Mouse (Mus musculus): ENCODE measurements around the gene Wdr46. TPM values are rescaled to one million over a fixed set of nuclear protein-coding genes. Genes with fewer than 3 reads are reported as not detected.
"Not testable (repeated sequence)": the region's sequence is repeated elsewhere in the genome, so short reads cannot be mapped to it uniquely, and the experiment has no call there.

Gene Wdr46
- total RNA-seq (2021) (10 to 100 TPM in 1 of 2 experiments, 1 to 10 TPM in 1; 8.8 to 10.0 TPM), polyA plus RNA-seq (2012; rRNA removed) (8.7 and 9.1 TPM in 2 replicates)
- long read RNA-seq, transcript Wdr46-201 (15 exons, 2,229 nt) = major isoform, 8 of 11 reads
- long read RNA-seq, partial matches to known transcripts = 3 of 11 reads
- long read RNA-seq, other reads (novel, unspliced or antisense) = 0 of 11 reads

DNA sequence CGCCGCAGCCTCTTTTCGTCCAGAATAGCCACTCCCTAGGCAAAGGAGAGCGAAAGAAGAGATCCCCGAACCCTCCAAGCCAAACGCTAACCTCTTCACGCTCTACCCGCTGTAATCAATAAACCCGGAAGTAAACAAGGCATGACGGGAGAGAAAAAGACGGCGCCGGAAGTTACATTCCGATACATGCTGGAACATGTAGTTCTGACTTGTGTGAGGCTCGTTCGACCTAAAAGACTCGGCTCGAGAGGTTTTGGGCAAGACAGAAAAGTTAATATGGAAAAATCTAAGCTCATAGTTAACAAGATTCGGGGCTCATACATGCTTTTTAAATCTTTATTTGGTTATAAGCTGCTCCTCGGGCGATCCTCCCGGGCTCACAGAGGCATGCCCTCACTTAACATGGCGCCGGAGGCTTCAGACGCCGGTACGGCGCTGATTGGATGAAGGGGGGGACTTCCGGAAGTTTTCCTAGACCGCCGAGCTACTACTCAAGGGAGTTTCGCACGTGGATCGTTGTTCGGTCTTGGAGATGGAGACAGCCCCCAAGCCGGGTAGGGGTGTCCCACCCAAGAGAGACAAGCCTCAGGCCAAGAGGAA, at the start of gene Wdr46, which contains the start of gene Pfdn6:
Wdr46 (plus strand) TSS at position 455 of the 600 bp plus-strand sequence.
Pfdn6 (minus strand) TSS at position 138 of the 600 bp plus-strand sequence.
- Histone ChIP-seq H3K36me3 (ENCODE audit: control insufficient read depth, insufficient read depth, low read length) (no peaks in the 10 kb centered on the region), H3K4me3 (peak within 1 kb of the TSS; percentile 76), H3K9ac (ENCODE audit: low read depth, low read length) (peak within 1 kb of the TSS; percentile 92), H3K4me1 (ENCODE audit: control insufficient read depth, insufficient read depth, low read length) (peaks cover 3% of the 10 kb centered on the region; the same call in 1 of the 2 replicates), H3K79me2 (replicated peaks; ENCODE audit: control insufficient read depth, insufficient read depth, low read length) (no peaks in the 10 kb centered on the region), H3K27me3 (ENCODE audit: control insufficient read depth, insufficient read depth, low read length) (no peaks in the 10 kb centered on the region), H3K27ac (peak within 1 kb of the TSS; percentile 92)
- intact Hi-C loops (cut with DNase I) = loop anchor here (1.0 kb wide), 3 partner anchors 11 to 15 kb away; partner anchors contain the start of genes B3galt4, Rgl2 and Vps52
- TF ChIP-seq POLR2A (IDR thresholded peaks at IDR 0.05; ENCODE audit: insufficient read depth, low read depth, low read length) (peak; percentile 73), EP300 (IDR thresholded peaks at IDR 0.05; ENCODE audit: insufficient read depth, low read depth, low read length) (peak; percentile 14; the same call in 1 of the 2 replicates), CTCF (IDR thresholded peaks at IDR 0.05) (no peak)
- WGBS = under 1% methylated on average over 36 of the region's 36 CpGs
- DNase-seq = peak; percentile 90 to 92

DNA sequence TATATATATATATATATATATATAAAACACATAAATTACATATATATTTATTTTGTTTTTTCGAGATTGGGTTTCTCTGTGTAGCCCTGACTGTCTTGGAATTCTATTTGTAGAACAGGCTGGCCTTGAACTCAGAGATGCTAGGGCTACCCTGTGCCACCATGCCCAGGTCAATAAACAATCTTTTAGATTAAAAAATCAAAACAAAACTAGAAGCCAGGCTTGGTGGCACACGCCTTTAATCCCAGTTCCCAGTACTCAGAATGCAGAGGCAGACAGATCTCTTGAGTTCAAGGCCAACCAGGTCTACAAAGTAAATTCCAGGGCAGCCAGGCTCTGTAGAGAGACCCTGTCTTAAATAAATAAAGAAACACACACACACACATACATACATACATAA, 49.1 kb upstream of the Wdr46 start:
- no peak overlapping the region for H3K4me3 ChIP-seq
- TF ChIP-seq CTCF (IDR thresholded peaks at IDR 0.05) = no peak
- TF ChIP-seq EP300 (IDR thresholded peaks at IDR 0.05; ENCODE audit: insufficient read depth, low read depth, low read length) = no peak
- no peak for TF ChIP-seq POLR2A (IDR thresholded peaks at IDR 0.05; ENCODE audit: insufficient read depth, low read depth, low read length)
- no peaks in the 10 kb centered on the region for H3K79me2 ChIP-seq (replicated peaks; ENCODE audit: control insufficient read depth, insufficient read depth, low read length)
- no peaks in the 10 kb centered on the region for H3K4me1 ChIP-seq (ENCODE audit: control insufficient read depth, insufficient read depth, low read length)
- intact Hi-C loops (cut with DNase I) = no loop called here
- H3K27ac ChIP-seq = no peak overlapping the region
- no peak for DNase-seq
- H3K36me3 ChIP-seq (ENCODE audit: control insufficient read depth, insufficient read depth, low read length) = no peaks in the 10 kb centered on the region
- WGBS = 48% methylated on average over 2 of the region's 2 CpGs
- H3K27me3 ChIP-seq (ENCODE audit: control insufficient read depth, insufficient read depth, low read length) = no peaks in the 10 kb centered on the region
- H3K9ac ChIP-seq (ENCODE audit: low read depth, low read length) = no peak overlapping the region

DNA sequence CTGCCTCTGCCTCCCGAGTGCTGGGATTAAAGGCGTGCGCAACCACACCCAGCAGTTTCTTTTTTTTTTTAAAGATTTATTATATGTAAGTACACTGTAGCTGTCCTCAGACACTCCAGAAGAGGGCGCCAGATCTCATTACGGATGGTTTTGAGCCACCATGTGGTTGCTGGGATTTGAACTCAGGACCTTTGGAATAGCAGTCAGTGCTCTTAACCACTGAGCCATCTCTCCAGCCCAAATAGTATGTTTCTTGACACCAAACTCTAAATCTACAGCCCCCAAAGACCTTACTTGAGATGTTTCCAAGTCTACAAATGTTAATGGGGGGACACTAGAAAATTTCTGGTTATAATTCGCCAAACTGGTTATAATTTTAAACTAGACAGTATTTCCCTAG, 48.6 kb upstream of the Wdr46 start:
- DNase-seq; H3K36me3 ChIP-seq (ENCODE audit: control insufficient read depth, insufficient read depth, low read length); H3K27ac ChIP-seq; H3K4me1 ChIP-seq (ENCODE audit: control insufficient read depth, insufficient read depth, low read length); intact Hi-C loops (cut with DNase I); H3K79me2 ChIP-seq (replicated peaks; ENCODE audit: control insufficient read depth, insufficient read depth, low read length); H3K27me3 ChIP-seq (ENCODE audit: control insufficient read depth, insufficient read depth, low read length); H3K4me3 ChIP-seq; H3K9ac ChIP-seq (ENCODE audit: low read depth, low read length): not testable (repeated sequence)
- peak; percentile 52 for TF ChIP-seq CTCF (IDR thresholded peaks at IDR 0.05)
- WGBS = 64% methylated on average over 6 of the region's 6 CpGs

DNA sequence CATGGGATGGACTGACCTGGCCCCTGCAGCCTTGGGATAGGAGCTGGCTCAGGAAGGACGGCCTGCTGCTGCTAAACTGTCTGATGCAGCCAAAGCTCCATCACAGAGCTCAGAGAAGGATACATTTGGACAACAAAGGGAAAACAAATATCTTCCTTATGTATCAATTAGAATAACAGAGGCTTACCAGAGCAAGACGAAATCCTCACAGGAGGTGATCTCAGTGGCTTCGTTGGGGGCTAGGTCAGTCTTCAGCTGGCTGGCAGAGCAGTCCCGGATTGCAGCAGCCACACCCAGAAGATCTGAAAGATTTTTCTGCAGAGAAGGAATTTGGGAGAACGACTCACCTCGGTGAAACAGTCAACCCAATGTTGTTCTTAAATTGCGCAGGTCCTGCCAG, 48.0 kb upstream of the Wdr46 start:
- Histone ChIP-seq H3K79me2 (replicated peaks; ENCODE audit: control insufficient read depth, insufficient read depth, low read length) (no peaks in the 10 kb centered on the region), H3K9ac (ENCODE audit: low read depth, low read length) (no peak overlapping the region), H3K4me1 (ENCODE audit: control insufficient read depth, insufficient read depth, low read length) (no peaks in the 10 kb centered on the region), H3K36me3 (ENCODE audit: control insufficient read depth, insufficient read depth, low read length) (no peaks in the 10 kb centered on the region), H3K27me3 (ENCODE audit: control insufficient read depth, insufficient read depth, low read length) (no peaks in the 10 kb centered on the region), H3K27ac (no peak overlapping the region), H3K4me3 (no peak overlapping the region)
- no peak for DNase-seq
- WGBS = 38% methylated on average over 7 of the region's 7 CpGs
- intact Hi-C loops (cut with DNase I) = no loop called here
- TF ChIP-seq EP300 (IDR thresholded peaks at IDR 0.05; ENCODE audit: insufficient read depth, low read depth, low read length) = no peak
- no peak for TF ChIP-seq POLR2A (IDR thresholded peaks at IDR 0.05; ENCODE audit: insufficient read depth, low read depth, low read length)
- no peak for TF ChIP-seq CTCF (IDR thresholded peaks at IDR 0.05)

DNA sequence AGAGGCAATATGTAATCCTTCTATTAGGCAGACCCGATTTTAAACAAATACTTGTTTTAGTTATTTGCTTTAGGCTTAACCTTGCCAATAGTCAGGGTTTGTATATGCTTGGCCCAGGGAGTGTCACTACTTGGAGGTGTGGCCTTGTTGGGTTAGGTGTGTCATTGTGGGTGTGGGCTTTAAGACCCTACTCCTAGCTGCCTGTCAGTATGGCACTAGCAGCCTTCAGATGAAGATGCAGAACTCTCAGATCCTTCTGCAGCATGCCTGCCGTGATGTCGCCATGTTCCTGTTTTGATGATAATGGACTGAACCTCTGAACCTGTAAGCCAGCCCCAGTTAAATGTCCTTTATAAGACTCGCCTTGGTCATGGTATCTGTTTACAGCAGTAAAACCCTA, 47.4 kb upstream of the Wdr46 start:
- 81% methylated on average over 4 of the region's 4 CpGs for WGBS
- H3K4me3 ChIP-seq; DNase-seq; H3K9ac ChIP-seq (ENCODE audit: low read depth, low read length); H3K36me3 ChIP-seq (ENCODE audit: control insufficient read depth, insufficient read depth, low read length); H3K27me3 ChIP-seq (ENCODE audit: control insufficient read depth, insufficient read depth, low read length); H3K4me1 ChIP-seq (ENCODE audit: control insufficient read depth, insufficient read depth, low read length); intact Hi-C loops (cut with DNase I); H3K79me2 ChIP-seq (replicated peaks; ENCODE audit: control insufficient read depth, insufficient read depth, low read length); H3K27ac ChIP-seq: not testable (repeated sequence)

DNA sequence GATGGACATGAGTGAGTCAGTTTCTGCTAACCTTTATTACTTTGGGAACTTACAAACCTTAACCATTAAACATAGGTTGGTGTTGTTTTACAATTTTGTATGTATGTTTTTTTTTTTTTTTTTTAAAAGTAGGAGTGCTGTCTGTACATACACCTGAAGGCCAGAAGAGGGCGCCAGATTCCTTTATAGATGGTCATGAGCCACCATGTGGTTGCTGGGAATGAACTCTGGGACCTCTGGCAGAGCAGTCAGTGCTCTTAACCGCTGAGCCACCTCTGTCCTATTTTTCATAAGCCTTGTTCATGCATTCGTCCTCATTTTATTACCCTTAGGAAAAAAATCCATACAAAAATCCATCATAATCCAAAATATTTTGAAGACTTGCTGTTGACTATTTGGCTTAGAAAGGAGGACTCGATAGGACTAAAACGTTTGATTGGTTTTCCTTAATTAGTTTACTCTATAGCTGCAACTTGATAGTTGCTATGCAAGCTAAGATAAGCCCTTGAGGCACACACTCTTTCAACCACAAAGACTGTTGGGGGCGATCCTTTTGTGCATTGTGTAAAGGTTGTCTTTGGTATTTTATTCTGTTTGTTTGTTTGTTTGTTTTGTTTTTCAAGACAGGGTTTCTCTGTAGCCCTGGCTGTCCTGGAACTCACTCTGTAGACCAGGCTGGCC, 43.2 kb upstream of the Wdr46 start:
- Histone ChIP-seq H3K36me3 (ENCODE audit: control insufficient read depth, insufficient read depth, low read length) (no peaks in the 10 kb centered on the region), H3K79me2 (replicated peaks; ENCODE audit: control insufficient read depth, insufficient read depth, low read length) (no peaks in the 10 kb centered on the region), H3K27ac (no peak overlapping the region), H3K27me3 (ENCODE audit: control insufficient read depth, insufficient read depth, low read length) (no peaks in the 10 kb centered on the region), H3K4me3 (no peak overlapping the region), H3K9ac (ENCODE audit: low read depth, low read length) (no peak overlapping the region), H3K4me1 (ENCODE audit: control insufficient read depth, insufficient read depth, low read length) (no peaks in the 10 kb centered on the region; the same call in 1 of the 2 replicates)
- DNase-seq = no peak
- intact Hi-C loops (cut with DNase I) = loop anchor here (2.0 to 5.0 kb wide), 2 partner anchors 24 to 85 kb away; no protein-coding TSS in a partner anchor
- TF ChIP-seq CTCF (IDR thresholded peaks at IDR 0.05) (peak; percentile 75), POLR2A (IDR thresholded peaks at IDR 0.05; ENCODE audit: insufficient read depth, low read depth, low read length) (no peak), EP300 (IDR thresholded peaks at IDR 0.05; ENCODE audit: insufficient read depth, low read depth, low read length) (0 out of 2 replicates have a peak, but pooled peaks have one; percentile 22)
- WGBS = 38% methylated on average over 6 of the region's 6 CpGs

DNA sequence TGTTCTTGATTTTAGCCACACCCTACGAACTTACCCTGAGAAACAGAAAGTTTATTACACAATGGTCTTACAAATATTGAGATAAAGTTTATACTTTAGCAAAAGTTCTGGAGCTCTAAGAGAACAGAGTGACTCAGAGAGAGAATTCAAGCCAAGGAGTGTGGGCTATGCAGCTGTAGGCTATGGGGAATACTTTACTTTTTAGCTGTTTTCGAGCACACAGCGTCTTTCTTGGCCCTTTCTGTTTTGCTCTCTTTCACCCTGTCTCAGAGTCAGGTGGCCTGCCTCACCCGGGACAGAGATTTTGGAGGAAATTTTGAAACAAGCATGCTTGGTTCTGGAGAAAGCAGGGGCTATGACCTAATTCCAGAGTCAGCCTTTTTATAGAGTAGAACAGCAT, 42.3 kb upstream of the Wdr46 start:
- not testable (repeated sequence) for H3K4me1 ChIP-seq (ENCODE audit: control insufficient read depth, insufficient read depth, low read length); H3K9ac ChIP-seq (ENCODE audit: low read depth, low read length); H3K27me3 ChIP-seq (ENCODE audit: control insufficient read depth, insufficient read depth, low read length); DNase-seq; H3K4me3 ChIP-seq; H3K36me3 ChIP-seq (ENCODE audit: control insufficient read depth, insufficient read depth, low read length); H3K27ac ChIP-seq; H3K79me2 ChIP-seq (replicated peaks; ENCODE audit: control insufficient read depth, insufficient read depth, low read length)
- 67% methylated on average over 4 of the region's 4 CpGs for WGBS
- intact Hi-C loops (cut with DNase I) = loop anchor here (5.0 kb wide), 1 partner anchor 84 kb away; no protein-coding TSS in a partner anchor

Data from heart, adult 2 months (tissue).